Mouse (Mus musculus) spleen, postnatal 10 days (tissue): ENCODE results near the gene Trim80.
"Not testable (repeated sequence)": the region's sequence is repeated elsewhere in the genome, so short reads cannot be mapped to it uniquely, and the experiment has no call there.

Source experiments
- DNase-seq, 2 experiments: peaks; one replicate each; pipeline ENCODE4 v3.0.0; 2021 to 2022; ENCODE audit warnings: low spot score in 2 of 2

Gene Trim80

DNA sequence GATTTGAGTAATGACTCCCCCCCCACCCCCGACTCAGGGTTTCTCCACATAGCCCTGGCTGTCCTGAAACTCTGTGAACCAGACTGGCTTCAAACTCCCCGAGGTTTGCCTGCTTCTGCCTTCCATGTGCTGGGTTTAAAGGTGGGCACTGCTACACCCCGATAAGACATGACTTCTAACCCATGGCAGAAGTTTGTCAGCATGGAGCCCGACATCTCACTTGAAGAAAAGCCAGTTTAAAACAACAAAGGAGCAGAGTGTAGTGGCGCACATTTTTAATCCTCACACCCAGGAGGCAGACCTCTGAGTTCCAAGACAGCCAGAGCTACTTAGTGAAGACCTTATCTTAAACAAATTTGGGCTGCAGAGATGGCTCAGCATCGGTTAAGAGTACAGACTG lies 52.0 kb downstream of the Trim80 start:
- DNase-seq = no peak

DNA sequence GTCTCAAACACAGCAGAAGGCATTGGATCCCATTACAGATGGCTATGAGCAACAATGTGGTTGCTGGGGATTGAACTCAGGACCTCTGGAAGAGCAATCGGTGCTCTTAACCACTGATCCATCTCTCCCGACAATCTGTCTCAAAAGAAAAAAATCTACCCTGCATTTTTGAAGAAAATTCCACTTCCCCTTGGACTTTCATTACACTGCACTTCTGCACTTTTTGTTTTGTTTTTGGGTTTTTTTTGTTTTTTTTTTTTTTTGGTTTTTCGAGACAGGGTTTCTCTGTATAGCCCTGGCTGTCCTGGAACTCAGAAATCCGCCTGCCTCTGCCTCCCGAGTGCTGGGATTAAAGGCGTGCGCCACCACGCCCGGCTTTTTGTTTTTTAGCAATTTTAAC lies 56.2 kb downstream of the Trim80 start:
- not testable (repeated sequence) for DNase-seq
